Mouse (Mus musculus) ES-Bruce4 (cell line): Measurements from ENCODE around the gene Trafd1. TPM values are rescaled to one million over a fixed set of nuclear protein-coding genes. Genes with fewer than 3 reads are reported as not detected.

Experiments
- H3K27ac ChIP-seq: 2 replicates; pipeline ENCODE4 v1.5.1; 2012; ENCODE audit warnings: low read length, inconsistent platforms; ENCODE audit not compliant: insufficient read depth
- H3K27me3 ChIP-seq: 2 replicates; pipeline ENCODE4 v1.6.1; 2012; ENCODE audit warnings: mild to moderate bottlenecking, low read length, inconsistent platforms; ENCODE audit not compliant: control insufficient read depth, poor library complexity, insufficient read depth, severe bottlenecking
- H3K36me3 ChIP-seq: 2 replicates; pipeline ENCODE4 v1.6.1; 2012; ENCODE audit warnings: inconsistent platforms, mild to moderate bottlenecking, low read length, moderate library complexity; ENCODE audit not compliant: control insufficient read depth, poor library complexity, insufficient read depth, severe bottlenecking
- H3K4me1 ChIP-seq: one replicate; pipeline ENCODE4 v1.8.1; 2011; ENCODE audit warnings: low read length; ENCODE audit not compliant: control insufficient read depth, insufficient read depth
- H3K4me3 ChIP-seq: 2 replicates; pipeline ENCODE4 v1.5.1; 2011; ENCODE audit warnings: low read depth, mild to moderate bottlenecking, low read length
- H3K9ac ChIP-seq: 2 replicates; pipeline ENCODE4 v1.6.1; 2012; ENCODE audit warnings: low read depth, mild to moderate bottlenecking, inconsistent platforms; ENCODE audit not compliant: poor library complexity, severe bottlenecking
- H3K9me3 ChIP-seq: replicated peaks from 2 replicates; pipeline ENCODE4 v1.6.1; 2012; ENCODE audit warnings: mild to moderate bottlenecking, low read length, inconsistent platforms; ENCODE audit not compliant: control insufficient read depth, poor library complexity, insufficient read depth, severe bottlenecking
- CTCF ChIP-seq: IDR thresholded peaks from one replicate; pipeline ENCODE4 v1.8.1; 2011; ENCODE audit warnings: low read depth, low read length
- EP300 ChIP-seq: IDR thresholded peaks from 2 replicates; pipeline ENCODE4 v1.6.1; 2011; ENCODE audit warnings: low read depth, low read length; ENCODE audit not compliant: insufficient read depth
- POLR2A ChIP-seq: IDR thresholded peaks from one replicate; pipeline ENCODE4 v1.8.1; 2011; ENCODE audit warnings: low read length; ENCODE audit not compliant: insufficient read depth
- polyA plus RNA-seq: library from polyadenylated mRNA; stranded (reverse); fragments of >200 nt; gene quantifications from 2 replicates; pipeline ENCODE4 v1.2.4, GENCODE M21; 2011; ENCODE audit warnings: low read depth; ENCODE audit not compliant: missing spikeins, insufficient read depth, insufficient read length

Trafd1 gene
- polyA plus RNA-seq, 1 experiment, result 23.1 TPM

DNA sequence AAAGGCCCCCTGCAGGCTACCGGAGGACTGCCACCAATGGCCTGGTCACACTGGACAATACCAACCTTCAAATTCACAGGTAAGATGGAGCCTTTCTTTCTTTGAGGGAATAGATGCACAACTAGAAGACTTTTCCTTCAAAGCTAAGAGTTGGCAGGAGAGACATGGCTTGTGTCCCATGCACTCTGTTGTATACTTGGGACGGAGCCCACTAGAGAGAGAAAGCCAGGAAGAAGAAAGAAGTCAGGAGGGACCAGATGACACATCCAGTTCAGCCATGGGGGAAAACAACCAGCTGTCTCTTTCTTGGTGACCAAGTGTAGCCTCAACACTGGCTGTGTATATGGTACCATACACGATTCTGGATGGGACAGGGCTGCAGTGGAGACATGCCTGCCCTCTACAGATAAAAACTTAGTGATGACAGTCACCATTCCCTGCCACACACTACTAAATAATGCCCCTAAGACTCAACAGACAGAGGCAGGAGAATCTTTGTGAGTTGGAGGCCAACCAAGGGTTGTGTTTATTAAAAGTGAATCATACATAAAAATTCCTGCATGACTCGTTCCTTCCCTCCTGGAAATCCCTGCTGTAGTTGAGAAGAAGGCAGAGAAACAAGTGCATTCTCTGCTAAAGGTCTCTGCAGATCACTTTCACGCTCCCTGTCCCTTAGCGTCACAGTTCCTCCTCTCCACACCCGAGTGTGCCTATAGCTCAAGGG, 45.8 kb downstream of the Trafd1 start:
- no peak overlapping the region for H3K27ac ChIP-seq
- H3K4me1 ChIP-seq, result peaks cover 5% of the 10 kb centered on the region
- no peaks in the 10 kb centered on the region for H3K27me3 ChIP-seq
- no peaks in the 10 kb centered on the region; the same call in 1 of the 2 replicates for H3K36me3 ChIP-seq
- no peaks in the 10 kb centered on the region for H3K9me3 ChIP-seq
- no peak for TF ChIP-seq POLR2A
- no peak for TF ChIP-seq CTCF
- TF ChIP-seq EP300, result no peak
- no peak overlapping the region for H3K4me3 ChIP-seq
- no peak overlapping the region for H3K9ac ChIP-seq

DNA sequence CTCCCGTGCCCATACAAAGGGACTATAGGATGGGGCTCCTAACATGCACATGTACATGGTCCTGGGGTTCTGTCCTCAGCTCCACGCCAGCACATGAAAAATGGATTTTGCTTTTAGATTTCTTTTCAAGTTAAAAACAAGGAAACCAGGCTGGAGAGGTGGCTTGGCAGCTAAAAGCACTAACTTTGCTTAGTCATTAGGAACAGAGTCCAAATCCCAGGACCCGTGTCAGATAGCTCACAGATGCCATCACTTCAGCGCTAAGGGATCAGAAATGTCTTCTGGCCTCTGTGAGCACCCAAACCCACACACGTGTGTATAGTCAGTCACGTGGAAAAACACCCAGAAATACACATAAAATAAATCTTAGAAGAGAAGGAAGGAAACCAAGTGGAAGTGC, 48.7 kb downstream of the Trafd1 start:
- H3K36me3 ChIP-seq, result no peaks in the 10 kb centered on the region; the same call in 1 of the 2 replicates

DNA sequence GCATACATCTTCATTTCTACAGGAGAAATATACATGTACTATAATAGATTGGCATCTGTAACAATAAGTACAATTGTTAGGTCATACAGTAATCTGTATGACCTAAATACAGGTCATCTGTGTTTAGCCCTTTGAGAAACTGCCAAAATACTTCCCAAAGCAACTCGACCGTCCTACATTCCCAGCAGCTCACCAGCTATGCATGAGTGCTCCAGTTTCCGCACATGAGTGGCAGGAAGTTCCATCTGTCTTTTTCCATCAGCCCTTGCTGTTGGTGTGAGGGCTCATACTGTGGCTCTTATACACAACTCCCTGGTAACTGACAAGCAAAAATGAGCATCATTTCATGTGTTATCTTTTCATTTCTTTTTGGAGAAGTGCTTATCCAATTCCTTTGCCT, 49.4 kb downstream of the Trafd1 start:
- Histone ChIP-seq H3K36me3 (no peaks in the 10 kb centered on the region; the same call in 1 of the 2 replicates), H3K4me3 (no peak overlapping the region)
- TF ChIP-seq POLR2A (no peak), EP300 (no peak)

More for the DNA sequence above, 48.7 kb downstream of the Trafd1 start:
- Histone ChIP-seq H3K4me3 (no peak overlapping the region), H3K27ac (no peak overlapping the region), H3K4me1 (peaks cover 5% of the 10 kb centered on the region), H3K9me3 (no peaks in the 10 kb centered on the region), H3K9ac (no peak overlapping the region), H3K27me3 (no peaks in the 10 kb centered on the region)
- TF ChIP-seq EP300 (no peak), CTCF (no peak), POLR2A (no peak)

DNA sequence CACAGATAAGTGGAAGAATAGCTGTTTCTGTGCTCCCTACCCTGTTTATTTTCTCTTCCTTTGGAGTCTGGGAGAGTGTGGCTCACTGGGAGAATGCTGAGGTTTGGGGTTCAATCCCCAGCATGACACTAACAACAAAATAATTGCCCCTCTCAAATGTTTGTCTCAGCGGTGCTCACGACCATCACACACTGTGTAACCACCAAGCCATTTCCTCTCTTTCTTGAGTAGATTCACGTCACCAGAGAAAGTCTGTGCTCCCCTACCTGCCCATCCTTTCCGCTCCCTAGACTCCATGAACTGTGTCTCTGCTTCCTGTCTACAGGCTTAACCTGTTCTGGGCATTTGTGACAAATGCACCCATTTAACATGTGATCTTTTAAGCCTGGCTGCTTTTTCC, 50.0 kb downstream of the Trafd1 start:
- H3K36me3 ChIP-seq, result no peaks in the 10 kb centered on the region; the same call in 1 of the 2 replicates

More for the DNA sequence above, 49.4 kb downstream of the Trafd1 start:
- no peaks in the 10 kb centered on the region for H3K9me3 ChIP-seq
- H3K27ac ChIP-seq, result no peak overlapping the region
- no peak overlapping the region for H3K9ac ChIP-seq
- peaks cover 3% of the 10 kb centered on the region for H3K4me1 ChIP-seq
- H3K27me3 ChIP-seq, result no peaks in the 10 kb centered on the region

DNA sequence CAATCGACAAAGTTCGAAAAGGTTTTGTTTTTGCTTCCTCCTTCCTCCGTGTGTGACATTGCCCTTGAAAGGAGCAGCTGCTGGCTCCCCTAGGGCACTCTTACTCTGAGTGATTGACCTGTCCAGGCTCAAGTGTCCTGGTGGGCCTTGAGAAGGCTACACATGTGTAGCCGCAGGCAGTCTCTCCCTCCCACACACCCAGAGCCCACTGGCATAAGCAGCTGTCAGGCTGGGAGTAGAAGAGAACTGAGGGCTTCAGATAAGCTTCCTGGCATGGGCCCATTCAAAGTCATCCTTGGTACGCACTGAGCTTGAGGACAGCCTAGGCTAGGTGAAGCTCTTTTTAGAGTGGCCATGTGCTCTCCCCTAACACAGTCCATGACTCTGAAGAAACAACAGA, 51.0 kb downstream of the Trafd1 start:
- Histone ChIP-seq H3K4me3 (no peak overlapping the region), H3K27me3 (no peaks in the 10 kb centered on the region), H3K4me1 (no peaks in the 10 kb centered on the region), H3K27ac (no peak overlapping the region), H3K9ac (no peak overlapping the region), H3K9me3 (no peaks in the 10 kb centered on the region), H3K36me3 (no peaks in the 10 kb centered on the region; the same call in 1 of the 2 replicates)
- TF ChIP-seq POLR2A (no peak), EP300 (no peak), CTCF (no peak)

More for the DNA sequence above, 50.0 kb downstream of the Trafd1 start:
- no peak for TF ChIP-seq POLR2A
- TF ChIP-seq CTCF, result no peak
- TF ChIP-seq EP300, result no peak
- no peak overlapping the region for H3K9ac ChIP-seq
- no peaks in the 10 kb centered on the region for H3K27me3 ChIP-seq
- no peak overlapping the region for H3K27ac ChIP-seq
- no peaks in the 10 kb centered on the region for H3K4me1 ChIP-seq
- H3K9me3 ChIP-seq, result no peaks in the 10 kb centered on the region
- no peak overlapping the region for H3K4me3 ChIP-seq

DNA sequence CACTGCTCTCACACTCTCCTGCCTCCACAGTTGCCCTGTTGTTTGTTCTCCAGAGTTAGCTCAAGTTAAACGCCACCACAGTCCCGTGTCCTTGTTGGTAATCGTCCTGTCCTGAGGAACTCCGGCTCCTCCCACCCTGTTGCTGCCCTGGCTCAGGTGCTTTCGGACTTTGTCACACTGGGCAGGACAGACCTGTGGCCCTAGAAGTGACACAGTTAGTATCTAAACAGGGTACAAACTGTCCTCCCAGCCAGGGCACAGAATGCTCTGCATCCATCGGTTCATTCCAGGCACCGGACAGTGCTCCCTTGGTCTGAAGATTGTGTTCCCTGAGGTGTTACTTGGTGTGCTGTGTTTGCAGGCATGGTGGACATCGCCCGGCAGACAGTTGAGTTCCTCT, 51.5 kb downstream of the Trafd1 start:
- TF ChIP-seq CTCF, result no peak
- no peak for TF ChIP-seq POLR2A
- TF ChIP-seq EP300, result no peak
- Histone ChIP-seq H3K36me3 (no peaks in the 10 kb centered on the region; the same call in 1 of the 2 replicates), H3K27ac (no peak overlapping the region), H3K4me3 (no peak overlapping the region), H3K27me3 (no peaks in the 10 kb centered on the region), H3K9me3 (no peaks in the 10 kb centered on the region), H3K4me1 (no peaks in the 10 kb centered on the region), H3K9ac (no peak overlapping the region)
